Mouse (Mus musculus): ENCODE measurements around the gene Zfp668. TPM values are rescaled to one million over a fixed set of nuclear protein-coding genes. Genes with fewer than 3 reads are reported as not detected.

The Zfp668 gene
- polyA plus RNA-seq, 2 experiments, result 3.0 to 3.9 TPM

DNA sequence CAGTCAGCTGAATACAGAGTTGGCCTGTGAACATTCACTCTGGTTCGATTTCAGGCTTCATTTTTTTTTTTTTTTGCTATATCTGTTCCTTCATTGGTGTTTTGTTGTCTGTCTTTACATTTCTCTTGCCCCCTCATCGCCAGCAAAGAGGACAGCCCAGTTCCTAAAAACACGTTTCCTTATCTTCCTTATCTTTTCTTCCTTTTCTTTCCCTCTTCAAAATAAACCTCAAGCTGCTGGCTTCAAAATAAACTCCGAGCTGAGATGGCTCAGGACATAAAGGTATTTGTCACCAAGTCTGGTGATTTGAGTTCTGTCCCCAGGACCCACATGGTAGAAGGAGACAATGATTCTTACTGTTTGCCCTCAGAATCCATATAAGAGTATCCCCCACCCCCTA, 36.3 kb upstream of the Zfp668 start:
- Histone ChIP-seq H3K36me3 (replicated peaks; ENCODE audit: control insufficient read depth, insufficient read depth, low read depth) (peaks cover 9% of the 10 kb centered on the region), H3K4me1 (replicated peaks; ENCODE audit: control insufficient read depth in 2 of 2, insufficient read depth in 2 of 2, low read length in 1 of 2) (peaks cover 10 to 11% of the 10 kb centered on the region in 2 experiments), H3K4me2 (ENCODE audit: low read depth) (peak overlapping the region; percentile 91), H3K27ac (peak overlapping the region; percentile 84), H3K9me3 (ENCODE audit: control insufficient read depth, low read length) (no peaks in the 10 kb centered on the region), H3K4me3 (ENCODE audit: insufficient read depth in 1 of 2, low read depth in 2 of 2, low read length in 2 of 2) (peak overlapping the region; percentile 94 to 99), H3K9ac (replicated peaks) (peak overlapping the region; percentile 90), H3K27me3 (ENCODE audit: control insufficient read depth, insufficient read depth, low read length) (no peaks in the 10 kb centered on the region)
- DNase-seq (ENCODE audit: low read depth in 3 of 3, low spot score in 3 of 3) (no peak), ATAC-seq (ENCODE audit: insufficient read depth) (no peak)
- no peak for TF ChIP-seq CTCF (IDR thresholded peaks at IDR 0.05; ENCODE audit: low read depth)
- no peak for TF ChIP-seq EP300 (IDR thresholded peaks at IDR 0.05; ENCODE audit: low read depth)
- WGBS (ENCODE audit: insufficient replicate concordance), result under 1% methylated on average over 4 of the region's 4 CpGs

DNA sequence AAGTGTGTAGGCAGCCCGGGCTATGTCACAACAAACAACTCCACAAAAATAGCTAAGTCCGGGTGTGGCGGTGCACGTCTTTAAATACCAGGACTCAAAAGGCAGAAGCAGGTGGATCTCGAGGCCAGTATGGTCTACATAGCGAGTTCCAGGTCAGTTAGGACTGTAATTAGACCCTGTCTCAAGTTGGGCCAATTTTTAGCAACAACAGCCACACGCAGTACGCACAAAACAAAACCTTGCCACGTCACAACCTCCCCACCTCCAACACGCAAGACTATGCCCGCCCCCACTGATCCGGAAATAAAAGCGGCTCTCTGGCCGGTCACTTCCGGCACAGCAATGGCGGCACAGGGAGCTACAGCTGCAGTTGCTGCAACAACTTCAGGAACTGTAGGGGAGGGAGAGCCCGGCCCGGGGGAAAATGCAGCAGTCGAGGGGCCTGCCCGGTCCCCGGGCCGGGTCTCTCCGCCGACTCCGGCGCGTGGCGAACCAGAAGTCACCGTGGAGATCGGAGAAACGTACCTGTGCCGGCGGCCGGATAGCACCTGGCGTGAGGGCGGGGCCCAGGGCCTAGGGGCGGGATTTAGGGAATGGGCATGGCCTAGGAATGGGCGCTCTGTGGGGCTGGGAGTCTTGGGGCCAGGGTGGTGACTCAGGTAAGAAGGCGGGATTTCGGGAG, 35.7 kb upstream of the Zfp668 start, which contains the start of gene Kat8:
Gene Kat8, plus strand, starts transcription at position 327 of the 682 bp plus-strand sequence.
- ATAC-seq (ENCODE audit: insufficient read depth) (peak; percentile 98), DNase-seq (ENCODE audit: low read depth in 3 of 3, low spot score in 3 of 3) (peak; percentile 88 to 91 (median 88))
- Histone ChIP-seq H3K27me3 (ENCODE audit: control insufficient read depth, insufficient read depth, low read length) (no peaks in the 10 kb centered on the region), H3K4me2 (ENCODE audit: low read depth) (peak within 1 kb of the TSS; percentile 91), H3K27ac (peak within 1 kb of the TSS; percentile 84), H3K36me3 (replicated peaks; ENCODE audit: control insufficient read depth, insufficient read depth, low read depth) (peaks cover 15% of the 10 kb centered on the region), H3K4me3 (ENCODE audit: insufficient read depth in 1 of 2, low read depth in 2 of 2, low read length in 2 of 2) (peak within 1 kb of the TSS; percentile 94 to 99), H3K9ac (replicated peaks) (peak within 1 kb of the TSS; percentile 90), H3K4me1 (replicated peaks; ENCODE audit: control insufficient read depth in 2 of 2, insufficient read depth in 2 of 2, low read length in 1 of 2) (peaks cover 10 to 11% of the 10 kb centered on the region in 2 experiments), H3K9me3 (ENCODE audit: control insufficient read depth, low read length) (no peaks in the 10 kb centered on the region)
- TF ChIP-seq CTCF (IDR thresholded peaks at IDR 0.05; ENCODE audit: low read depth), result no peak
- 0 out of 2 replicates have a peak, but pooled peaks have one; percentile 18 for TF ChIP-seq EP300 (IDR thresholded peaks at IDR 0.05; ENCODE audit: low read depth)
- WGBS (ENCODE audit: insufficient replicate concordance), result under 1% methylated on average over 40 of the region's 40 CpGs

DNA sequence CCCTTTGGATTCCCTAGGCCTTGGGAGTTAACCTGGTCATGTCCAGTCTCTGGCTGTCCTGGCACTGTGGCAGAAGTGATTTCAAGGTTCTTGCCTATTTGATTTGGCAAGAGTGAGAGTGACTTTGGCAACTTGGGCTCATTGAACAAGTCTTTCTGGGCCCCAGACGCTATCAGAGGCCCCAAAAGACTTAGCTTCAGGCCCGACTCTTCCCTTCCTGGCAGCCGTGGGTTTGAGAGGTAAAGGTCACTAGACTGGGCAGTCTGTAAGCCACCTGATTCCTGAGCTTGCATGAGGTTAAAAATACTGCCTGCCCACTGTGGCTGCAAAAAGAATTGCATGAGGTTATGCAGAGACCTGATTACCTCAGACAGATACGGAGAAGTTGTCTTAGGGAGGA, 32.0 kb upstream of the Zfp668 start:
- no peak for ATAC-seq (ENCODE audit: insufficient read depth)
- Histone ChIP-seq H3K4me2 (ENCODE audit: low read depth) (no peak overlapping the region), H3K27me3 (ENCODE audit: control insufficient read depth, insufficient read depth, low read length) (no peaks in the 10 kb centered on the region), H3K9me3 (ENCODE audit: control insufficient read depth, low read length) (no peaks in the 10 kb centered on the region), H3K27ac (no peak overlapping the region), H3K36me3 (replicated peaks; ENCODE audit: control insufficient read depth, insufficient read depth, low read depth) (peaks cover 34% of the 10 kb centered on the region), H3K4me3 (ENCODE audit: insufficient read depth in 1 of 2, low read depth in 2 of 2, low read length in 2 of 2) (no peak overlapping the region), H3K4me1 (replicated peaks; ENCODE audit: control insufficient read depth in 2 of 2, insufficient read depth in 2 of 2, low read length in 1 of 2) (peaks cover 12 to 18% of the 10 kb centered on the region in 2 experiments), H3K9ac (replicated peaks) (no peak overlapping the region)
- 80% methylated on average over 4 of the region's 4 CpGs for WGBS (ENCODE audit: insufficient replicate concordance)
- no peak for DNase-seq (ENCODE audit: low read depth in 3 of 3, low spot score in 3 of 3)
- TF ChIP-seq CTCF (IDR thresholded peaks at IDR 0.05; ENCODE audit: low read depth) (no peak), EP300 (IDR thresholded peaks at IDR 0.05; ENCODE audit: low read depth) (no peak)

DNA sequence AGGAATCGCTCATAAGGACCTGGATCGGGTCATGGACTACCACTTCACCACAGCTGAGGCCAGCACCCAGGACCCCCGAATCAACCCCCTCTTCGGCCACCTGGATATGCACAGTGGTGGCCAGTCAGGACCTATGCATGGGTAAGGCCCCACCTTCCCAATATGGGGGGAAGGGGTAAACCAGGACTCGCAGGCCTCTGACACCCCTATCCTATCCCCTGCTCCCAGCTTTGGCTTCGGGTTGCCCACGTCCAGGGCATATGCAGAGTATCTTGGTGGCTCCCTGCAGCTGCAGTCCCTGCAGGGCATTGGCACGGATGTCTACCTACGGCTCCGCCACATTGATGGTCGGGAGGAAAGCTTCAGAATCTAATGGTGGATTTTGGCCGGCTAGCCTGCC, 31.3 kb upstream of the Zfp668 start:
- DNase-seq (ENCODE audit: low read depth in 3 of 3, low spot score in 3 of 3) (no peak), ATAC-seq (ENCODE audit: insufficient read depth) (no peak)
- peaks cover 8 to 15% of the 10 kb centered on the region in 2 experiments for H3K4me1 ChIP-seq (replicated peaks; ENCODE audit: control insufficient read depth in 2 of 2, insufficient read depth in 2 of 2, low read length in 1 of 2)
- WGBS (ENCODE audit: insufficient replicate concordance), result 83% methylated on average over 12 of the region's 12 CpGs
- H3K27ac ChIP-seq, result no peak overlapping the region
- H3K36me3 ChIP-seq (replicated peaks; ENCODE audit: control insufficient read depth, insufficient read depth, low read depth), result peaks cover 34% of the 10 kb centered on the region
- TF ChIP-seq EP300 (IDR thresholded peaks at IDR 0.05; ENCODE audit: low read depth) (no peak), CTCF (IDR thresholded peaks at IDR 0.05; ENCODE audit: low read depth) (no peak)
- H3K9ac ChIP-seq (replicated peaks), result no peak overlapping the region
- H3K9me3 ChIP-seq (ENCODE audit: control insufficient read depth, low read length), result no peaks in the 10 kb centered on the region
- no peak overlapping the region for H3K4me3 ChIP-seq (ENCODE audit: insufficient read depth in 1 of 2, low read depth in 2 of 2, low read length in 2 of 2)
- H3K27me3 ChIP-seq (ENCODE audit: control insufficient read depth, insufficient read depth, low read length), result no peaks in the 10 kb centered on the region
- no peak overlapping the region for H3K4me2 ChIP-seq (ENCODE audit: low read depth)

DNA sequence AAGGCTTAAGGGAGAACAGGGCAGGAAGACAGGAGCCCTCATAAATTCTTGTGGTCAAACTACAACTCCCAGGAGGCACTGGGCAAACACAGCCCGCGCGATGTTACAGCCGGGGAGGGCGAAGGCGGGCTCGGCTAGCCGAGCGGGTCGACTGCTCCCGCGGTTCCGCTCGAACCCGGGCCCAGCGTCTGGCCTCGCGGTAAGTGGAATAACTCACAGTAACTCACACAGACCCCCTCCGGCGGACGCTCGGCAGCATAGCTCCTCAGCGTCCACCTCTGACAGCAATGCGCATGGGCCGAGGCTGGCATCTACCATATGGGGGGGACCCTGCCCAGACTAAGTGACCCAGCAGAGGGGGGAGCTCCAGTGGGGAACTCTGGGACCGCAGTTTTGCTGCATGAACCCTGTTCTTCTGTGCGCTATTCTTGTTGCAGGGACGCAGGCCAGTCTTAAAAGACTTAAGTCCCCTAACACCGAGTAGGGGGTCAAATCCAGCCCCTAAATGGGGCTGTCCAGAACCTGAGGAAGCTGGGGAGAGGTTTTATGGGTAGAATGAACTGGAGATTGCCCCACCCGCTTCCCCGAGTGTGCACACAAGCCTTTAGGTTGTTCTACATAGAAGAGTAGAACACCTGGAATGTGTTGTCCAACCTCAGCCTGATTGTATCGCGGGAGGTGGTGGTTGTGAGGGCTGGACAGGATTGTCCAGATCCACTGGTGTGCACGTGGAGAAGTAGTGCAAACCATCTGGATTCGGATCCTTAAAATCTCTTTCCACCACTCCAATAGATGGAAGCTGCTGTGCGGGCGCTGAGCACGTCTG, 27.6 kb upstream of the Zfp668 start, which contains the start of gene Bckdk:
Gene Bckdk, plus strand, starts transcription at position 112 of the 826 bp plus-strand sequence.
- peak within 1 kb of the TSS; percentile 55 for H3K27ac ChIP-seq
- ATAC-seq (ENCODE audit: insufficient read depth), result peak; percentile 83
- H3K9me3 ChIP-seq (ENCODE audit: control insufficient read depth, low read length), result no peaks in the 10 kb centered on the region
- H3K36me3 ChIP-seq (replicated peaks; ENCODE audit: control insufficient read depth, insufficient read depth, low read depth), result peaks cover 34% of the 10 kb centered on the region
- no peak for TF ChIP-seq EP300 (IDR thresholded peaks at IDR 0.05; ENCODE audit: low read depth)
- TF ChIP-seq CTCF (IDR thresholded peaks at IDR 0.05; ENCODE audit: low read depth), result peak; percentile 20; the same call in 1 of the 2 replicates
- peak within 1 kb of the TSS; percentile 85 for H3K4me2 ChIP-seq (ENCODE audit: low read depth)
- H3K27me3 ChIP-seq (ENCODE audit: control insufficient read depth, insufficient read depth, low read length), result no peaks in the 10 kb centered on the region
- peaks cover 17 to 29% of the 10 kb centered on the region in 2 experiments for H3K4me1 ChIP-seq (replicated peaks; ENCODE audit: control insufficient read depth in 2 of 2, insufficient read depth in 2 of 2, low read length in 1 of 2)
- H3K9ac ChIP-seq (replicated peaks), result peak within 1 kb of the TSS; percentile 98
- peak within 1 kb of the TSS; percentile 75 to 92 for H3K4me3 ChIP-seq (ENCODE audit: insufficient read depth in 1 of 2, low read depth in 2 of 2, low read length in 2 of 2)
- DNase-seq (ENCODE audit: low read depth in 3 of 3, low spot score in 3 of 3), result peak; percentile 59 to 66 (median 61)
- WGBS (ENCODE audit: insufficient replicate concordance), result 9% methylated on average over 38 of the region's 38 CpGs
